Mouse (Mus musculus) lung, postnatal 0 days (tissue): ENCODE data around the gene G430095P16Rik. TPM values are rescaled to one million over a fixed set of nuclear protein-coding genes. Genes with fewer than 3 reads are reported as not detected.

ENCODE experiments used
- ATAC-seq: fragments of 200-750 bp; cut with Nextera tagmentation; 2 replicates; pipeline ENCODE4 v1.8.0; 2017; ENCODE audit warnings: moderate library complexity
- DNase-seq: peaks from one replicate; pipeline ENCODE4 v3.0.0-alpha.2; 2016; ENCODE audit warnings: low spot score
- H3K27ac ChIP-seq: fragments of 300-500 bp; sonication (generic); 2 replicates; pipeline ENCODE4 v1.5.1; 2014; ENCODE audit warnings: antibody characterized with exemption, mild to moderate bottlenecking, low read length, mixed read lengths
- H3K27me3 ChIP-seq: fragments of 300-500 bp; sonication (generic); replicated peaks from 2 replicates; pipeline ENCODE4 v1.6.1; 2014; ENCODE audit warnings: low read length, mixed read lengths; ENCODE audit not compliant: insufficient read depth
- H3K36me3 ChIP-seq: fragments of 300-500 bp; sonication (generic); 2 replicates; pipeline ENCODE4 v1.6.1; 2014; ENCODE audit warnings: low read length, mixed read lengths; ENCODE audit not compliant: insufficient read depth
- H3K4me1 ChIP-seq: fragments of 300-500 bp; sonication (generic); 2 replicates; pipeline ENCODE4 v1.6.1; 2014; ENCODE audit warnings: antibody characterized with exemption, low read depth, low read length, mixed read lengths; ENCODE audit not compliant: insufficient read depth
- H3K4me2 ChIP-seq: fragments of 300-500 bp; sonication (generic); replicated peaks from 2 replicates; pipeline ENCODE4 v1.6.1; 2014; ENCODE audit warnings: low read depth, mild to moderate bottlenecking, low read length, moderate library complexity, mixed read lengths
- H3K4me3 ChIP-seq: fragments of 300-500 bp; sonication (generic); 2 replicates; pipeline ENCODE4 v1.5.1; 2014; ENCODE audit warnings: low read depth, low read length
- H3K9ac ChIP-seq: fragments of 300-500 bp; sonication (generic); replicated peaks from 2 replicates; pipeline ENCODE4 v1.6.1; 2014; ENCODE audit warnings: low read depth, mild to moderate bottlenecking
- H3K9me3 ChIP-seq: fragments of 300-500 bp; sonication (generic); 2 replicates; pipeline ENCODE4 v1.6.1; 2016; ENCODE audit warnings: low read length, mixed read lengths
- CTCF ChIP-seq: IDR thresholded peaks from 2 replicates; pipeline ENCODE4 v1.5.1; 2016; ENCODE audit warnings: antibody characterized with exemption, mild to moderate bottlenecking
- EP300 ChIP-seq: IDR thresholded peaks from 2 replicates; pipeline ENCODE4 v1.6.1; 2016; ENCODE audit warnings: antibody characterized with exemption, mild to moderate bottlenecking, control low read depth
- WGBS: fragments of 180-500 bp; shearing (Covaris S2); extraction: QIAGEN DNeasy Blood & Tissue Kit; methylation state at CpG from one replicate; pipeline ENCODE4 v1.1.7; 2014; 5-methylcytosine and 5-hydroxymethylcytosine counted together
- polyA plus RNA-seq: library from polyadenylated mRNA; unstranded; fragments of >200 nt; fragmentation: Nextera tagmentation; extraction: Ambion mirVana; gene quantifications from 2 replicates; pipeline ENCODE4 v1.2.1, GENCODE M21; 2015

G430095P16Rik gene
- polyA plus RNA-seq, 1 experiment from 2014 or later = 2.8 TPM

GRCm38 (mm10) chr8:84687003-84687704 lies 35.7 kb upstream of the G430095P16Rik start:
- Histone ChIP-seq H3K9me3 (no peaks in the 10 kb centered on the region), H3K36me3 (no peaks in the 10 kb centered on the region), H3K27me3 (no peaks in the 10 kb centered on the region), H3K4me2 (peak overlapping the region; percentile 79), H3K4me1 (peaks cover 14% of the 10 kb centered on the region; the same call in 1 of the 2 replicates), H3K4me3 (peak overlapping the region; percentile 98), H3K9ac (peak overlapping the region; percentile 86), H3K27ac (peak overlapping the region; percentile 86)
- ATAC-seq (peak; percentile 41), DNase-seq (peak; percentile 76)
- TF ChIP-seq EP300 (no peak), CTCF (peak; percentile 30)
- WGBS = 0% methylated on average over 44 of the region's 62 CpGs

GRCm38 (mm10) chr8:84687705-84688100 lies 35.1 kb upstream of the G430095P16Rik start, which contains the start of gene Nacc1:
Nacc1 (minus strand) TSS chr8:84687862.
- H3K27ac ChIP-seq = peak within 1 kb of the TSS; percentile 86
- no peaks in the 10 kb centered on the region for H3K36me3 ChIP-seq
- no peaks in the 10 kb centered on the region for H3K9me3 ChIP-seq
- 2% methylated on average over 28 of the region's 37 CpGs for WGBS
- H3K4me3 ChIP-seq = peak within 1 kb of the TSS; percentile 98
- TF ChIP-seq CTCF (peak; percentile 37), EP300 (no peak)
- H3K4me2 ChIP-seq = peak within 1 kb of the TSS; percentile 82
- ATAC-seq (peak; percentile 89), DNase-seq (peak; percentile 96)
- H3K4me1 ChIP-seq = peaks cover 14% of the 10 kb centered on the region; the same call in 1 of the 2 replicates
- peak within 1 kb of the TSS; percentile 86 for H3K9ac ChIP-seq
- no peaks in the 10 kb centered on the region for H3K27me3 ChIP-seq

- WGBS = under 1% methylated on average over 45 of the region's 47 CpGs
- H3K9me3 ChIP-seq = no peaks in the 10 kb centered on the region
- DNase-seq (peak; percentile 95), ATAC-seq (peak; percentile 87)
- H3K4me3 ChIP-seq = peak overlapping the region; percentile 58
- peak; percentile 30; the same call in 1 of the 2 replicates for TF ChIP-seq EP300
- peak; percentile 37; the same call in 1 of the 2 replicates for TF ChIP-seq CTCF
- no peaks in the 10 kb centered on the region for H3K27me3 ChIP-seq
- H3K36me3 ChIP-seq = no peaks in the 10 kb centered on the region
- H3K27ac ChIP-seq = 0 out of 2 replicates have a peak overlapping the region, but pooled peaks have one; percentile 17
- H3K4me1 ChIP-seq = peaks cover 14% of the 10 kb centered on the region; the same call in 1 of the 2 replicates
- peak overlapping the region; percentile 65 for H3K9ac ChIP-seq
- peak overlapping the region; percentile 82 for H3K4me2 ChIP-seq
Measured at GRCm38 (mm10) chr8:84689091-84689915, 33.5 kb upstream of the G430095P16Rik start.

DNA sequence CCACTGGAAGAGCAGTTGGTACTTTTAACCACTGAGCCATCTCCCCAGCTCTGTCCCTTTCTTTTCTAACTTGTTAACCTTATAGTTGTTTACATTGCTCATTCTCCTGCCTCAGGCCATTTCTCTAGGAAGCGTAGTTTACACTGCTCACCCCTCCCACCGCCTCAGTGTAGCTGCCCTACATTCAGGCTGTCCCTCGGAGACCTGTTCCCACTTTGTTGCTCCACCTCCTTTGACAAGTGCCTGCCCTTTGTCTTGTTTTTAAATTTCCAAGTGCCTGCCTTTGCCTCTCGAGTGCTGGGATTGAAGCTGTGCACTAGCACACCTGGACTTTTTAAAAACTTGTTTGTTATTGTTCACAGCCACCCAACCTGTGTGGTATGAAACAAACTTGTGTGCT lies 29.5 kb upstream of the G430095P16Rik start:
- Histone ChIP-seq H3K4me1 (peaks cover 7% of the 10 kb centered on the region), H3K36me3 (0 out of 2 replicates have a peak, but pooled peaks cover 13% of the 10 kb centered on the region), H3K27ac (no peak overlapping the region), H3K27me3 (no peaks in the 10 kb centered on the region), H3K9ac (no peak overlapping the region), H3K4me2 (no peak overlapping the region), H3K4me3 (no peak overlapping the region), H3K9me3 (no peaks in the 10 kb centered on the region)
- peak; percentile 61 for DNase-seq
- WGBS = 42% methylated on average over 4 of the region's 4 CpGs
- peak; percentile 46 for ATAC-seq
- TF ChIP-seq EP300 (no peak), CTCF (no peak)

DNA sequence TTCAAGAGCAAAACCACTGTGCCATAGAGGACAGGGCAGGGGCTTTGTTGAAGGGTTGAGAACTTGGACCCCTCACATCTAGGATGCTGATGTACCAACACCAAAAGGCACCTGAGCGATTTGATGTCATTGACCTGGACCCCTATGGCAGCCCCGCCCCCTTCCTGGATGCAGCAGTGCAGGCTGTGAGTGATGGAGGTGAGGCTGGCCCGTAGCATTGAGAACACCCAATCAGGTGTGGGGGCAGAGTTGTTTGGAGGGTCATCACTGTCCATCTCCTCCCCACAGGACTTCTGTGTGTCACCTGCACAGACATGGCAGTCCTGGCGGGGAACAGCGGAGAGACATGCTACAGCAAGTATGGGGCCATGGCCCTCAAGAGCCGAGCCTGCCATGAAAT lies 27.7 kb upstream of the G430095P16Rik start:
- Histone ChIP-seq H3K4me1 (peaks cover 11% of the 10 kb centered on the region), H3K9ac (no peak overlapping the region), H3K36me3 (0 out of 2 replicates have a peak, but pooled peaks cover 13% of the 10 kb centered on the region), H3K4me2 (no peak overlapping the region), H3K27ac (no peak overlapping the region), H3K9me3 (no peaks in the 10 kb centered on the region), H3K4me3 (no peak overlapping the region), H3K27me3 (no peaks in the 10 kb centered on the region)
- no peak for TF ChIP-seq EP300
- TF ChIP-seq CTCF = no peak
- ATAC-seq = no peak
- 93% methylated on average over 6 of the region's 6 CpGs for WGBS
- no peak for DNase-seq
